Mouse (Mus musculus) effector memory CD4-positive, alpha-beta T cell, adult 5 months (primary cell): ENCODE data around the gene Slc2a12. TPM values are rescaled to one million over a fixed set of nuclear protein-coding genes. Genes with fewer than 3 reads are reported as not detected.

Source experiments
- polyA plus RNA-seq: library from polyadenylated mRNA; unstranded; fragments of 100-300 nt; shearing (Covaris generic); gene quantifications from one replicate; pipeline ENCODE4 v1.2.1, GENCODE M21; 2017

The Slc2a12 gene
- not detected for polyA plus RNA-seq

GRCm38 (mm10) chr10:22644853-22645491 is at the start of gene Slc2a12:
TSS of gene Slc2a12 (plus strand) at chr10:22645011.

GRCm38 (mm10) chr10:22731272-22732093 is 86.7 kb downstream of the Slc2a12 start, which contains the start of gene Tbpl1:
TSS of gene Tbpl1 (minus strand) at chr10:22731938.

Other genes starting within 250 kb of the Slc2a12 start
- gene Tbpl1, start 86.9 kb downstream of the Slc2a12 start, polyA plus RNA-seq = 73.1 TPM
- gene Tcf21, start 175.2 kb downstream of the Slc2a12 start, polyA plus RNA-seq = not detected